Mouse (Mus musculus): ENCODE results near the gene Actr8.

The Actr8 gene

GRCm38 (mm10) chr14:29978254-29979204 is at the start of gene Actr8:
Gene Actr8, plus strand, starts transcription at chr14:29978337.
- DNase-seq (ENCODE audit: low spot score in 2 of 2) = peak; percentile 93

GRCm38 (mm10) chr14:29928966-29929365 is 49.2 kb upstream of the Actr8 start:
- no peak for DNase-seq (ENCODE audit: low spot score in 2 of 2)

GRCm38 (mm10) chr14:29935516-29935915 is 42.6 kb upstream of the Actr8 start:
- no peak for DNase-seq (ENCODE audit: low spot score in 2 of 2)

DNA sequence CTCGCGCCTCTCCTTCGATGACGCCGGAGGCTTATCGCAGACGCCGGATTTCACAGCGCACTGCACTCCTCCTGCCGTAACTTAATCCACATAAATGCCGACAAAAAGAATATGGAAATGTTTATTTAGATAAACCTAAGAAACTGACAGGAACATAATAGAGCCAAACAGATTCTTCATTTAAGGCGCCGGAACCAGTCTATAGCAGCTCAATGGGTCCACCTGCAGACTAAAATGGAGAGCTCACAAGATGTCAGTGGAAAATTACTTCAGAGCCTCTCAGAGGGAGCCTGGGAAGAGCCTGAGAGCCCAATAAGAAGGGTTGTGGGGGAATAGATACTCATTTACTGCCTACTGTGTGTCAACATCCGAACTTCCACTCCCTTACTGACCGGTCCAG is 40.7 kb upstream of the Actr8 start:
- DNase-seq (ENCODE audit: low spot score in 2 of 2) = no peak

DNA sequence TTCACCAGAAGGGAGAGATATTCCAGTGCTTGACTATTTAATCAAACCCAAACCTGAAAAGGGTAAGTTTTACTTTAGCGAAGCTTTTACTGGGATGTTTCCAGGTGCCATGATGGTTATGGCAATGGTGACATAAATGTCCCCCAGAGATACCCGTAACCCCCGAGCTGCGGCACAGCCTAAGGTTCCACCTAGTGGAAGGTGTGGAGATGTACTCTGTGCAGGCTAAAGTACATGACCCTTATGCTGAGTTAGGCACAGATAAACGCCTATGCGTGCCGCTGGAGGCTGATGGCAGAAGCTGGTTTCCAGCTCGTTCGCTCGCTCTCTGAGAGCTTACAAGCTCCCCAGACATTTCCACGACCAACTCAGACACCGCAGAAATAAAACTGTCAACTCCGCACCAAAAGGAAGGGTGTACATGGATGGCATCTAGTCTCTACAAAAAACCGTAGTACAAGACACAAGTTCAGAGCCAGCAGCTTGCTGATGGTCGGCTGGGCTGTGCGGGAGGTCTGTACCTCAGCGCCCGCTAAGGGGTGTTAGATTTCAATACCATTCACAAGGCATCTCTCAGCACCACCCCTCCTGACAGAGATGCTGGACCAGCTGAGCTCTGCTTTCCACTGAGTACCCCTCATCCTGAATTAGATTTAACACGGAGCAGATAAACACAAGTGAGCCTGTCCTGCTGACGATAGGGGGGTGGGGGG is 38.4 kb upstream of the Actr8 start:
- DNase-seq (ENCODE audit: low spot score in 2 of 2) = no peak

GRCm38 (mm10) chr14:29940313-29940812 is 37.8 kb upstream of the Actr8 start:
- no peak for DNase-seq (ENCODE audit: low spot score in 2 of 2)

DNA sequence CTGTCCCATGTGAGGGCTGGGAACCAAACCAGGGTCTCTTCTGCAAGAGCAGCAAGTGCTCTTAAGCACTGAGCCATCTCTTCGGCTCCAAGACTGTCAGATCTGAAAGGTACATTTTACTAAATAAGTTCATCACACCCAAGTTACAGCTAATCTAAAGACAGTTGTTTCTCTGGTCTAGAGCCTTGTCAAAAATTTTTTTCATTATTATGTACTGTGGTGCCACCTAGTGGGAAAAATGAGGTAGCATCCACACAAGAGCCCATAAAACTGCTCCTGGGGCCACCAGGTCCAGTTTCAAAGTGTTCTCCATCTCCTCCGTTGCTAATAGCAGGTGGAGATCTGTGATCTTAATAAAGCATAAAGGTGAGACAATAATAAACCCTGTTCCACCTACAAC is 37.3 kb upstream of the Actr8 start:
- DNase-seq (ENCODE audit: low spot score in 2 of 2) = no peak

DNA sequence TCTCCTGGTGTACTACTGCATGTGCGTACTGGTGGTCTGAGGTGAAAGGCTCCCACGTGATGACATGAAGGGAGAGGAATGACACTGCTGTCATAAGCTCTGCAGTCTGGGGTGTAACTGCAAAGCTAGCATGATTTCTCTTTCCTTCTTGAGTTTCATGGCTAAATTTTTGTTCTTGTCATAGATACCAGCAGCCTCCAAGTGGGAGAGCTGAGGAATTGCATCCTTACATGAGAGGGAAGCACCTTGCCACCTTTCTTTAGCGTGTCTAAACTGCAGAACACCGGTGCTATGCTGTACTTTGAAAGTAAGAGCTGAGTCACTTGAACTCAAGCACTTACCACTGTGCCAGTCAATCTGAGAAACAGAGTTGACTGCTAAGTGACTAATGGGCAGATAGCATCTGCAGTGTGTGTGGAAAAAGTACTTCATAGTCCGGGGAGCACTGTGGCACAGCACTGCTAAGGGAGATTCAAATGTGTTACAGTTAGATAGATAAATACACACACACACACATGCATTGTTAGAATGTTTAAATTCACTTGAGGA is 31.3 kb upstream of the Actr8 start:
- DNase-seq (ENCODE audit: low spot score in 2 of 2) = no peak

GRCm38 (mm10) chr14:29950805-29951204 is 27.3 kb upstream of the Actr8 start:
- no peak for DNase-seq (ENCODE audit: low spot score in 2 of 2)

- DNase-seq (ENCODE audit: low spot score in 2 of 2) = no peak
Observed at GRCm38 (mm10) chr14:29957393-29957792, 20.7 kb upstream of the Actr8 start.

DNA sequence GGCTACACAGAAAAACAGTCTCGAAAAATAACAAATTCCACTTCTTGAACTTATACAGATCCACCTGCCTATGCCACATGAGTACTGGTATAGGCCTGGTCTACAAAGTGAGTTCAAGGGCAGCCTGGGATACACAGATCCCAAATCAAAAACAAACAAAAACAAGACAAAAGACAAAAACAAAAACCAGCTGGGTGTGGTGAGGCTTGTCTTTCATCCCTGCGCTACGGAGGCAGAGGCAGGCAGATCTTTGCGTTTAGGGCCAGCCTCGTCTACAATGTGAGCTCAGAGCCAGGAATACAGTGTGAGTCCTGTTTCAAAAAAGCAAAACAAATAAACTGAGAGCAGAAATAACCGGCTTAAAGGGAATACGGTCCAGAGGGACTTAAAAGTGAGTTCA is 10.5 kb upstream of the Actr8 start:
- DNase-seq (ENCODE audit: low spot score in 2 of 2) = no peak

DNA sequence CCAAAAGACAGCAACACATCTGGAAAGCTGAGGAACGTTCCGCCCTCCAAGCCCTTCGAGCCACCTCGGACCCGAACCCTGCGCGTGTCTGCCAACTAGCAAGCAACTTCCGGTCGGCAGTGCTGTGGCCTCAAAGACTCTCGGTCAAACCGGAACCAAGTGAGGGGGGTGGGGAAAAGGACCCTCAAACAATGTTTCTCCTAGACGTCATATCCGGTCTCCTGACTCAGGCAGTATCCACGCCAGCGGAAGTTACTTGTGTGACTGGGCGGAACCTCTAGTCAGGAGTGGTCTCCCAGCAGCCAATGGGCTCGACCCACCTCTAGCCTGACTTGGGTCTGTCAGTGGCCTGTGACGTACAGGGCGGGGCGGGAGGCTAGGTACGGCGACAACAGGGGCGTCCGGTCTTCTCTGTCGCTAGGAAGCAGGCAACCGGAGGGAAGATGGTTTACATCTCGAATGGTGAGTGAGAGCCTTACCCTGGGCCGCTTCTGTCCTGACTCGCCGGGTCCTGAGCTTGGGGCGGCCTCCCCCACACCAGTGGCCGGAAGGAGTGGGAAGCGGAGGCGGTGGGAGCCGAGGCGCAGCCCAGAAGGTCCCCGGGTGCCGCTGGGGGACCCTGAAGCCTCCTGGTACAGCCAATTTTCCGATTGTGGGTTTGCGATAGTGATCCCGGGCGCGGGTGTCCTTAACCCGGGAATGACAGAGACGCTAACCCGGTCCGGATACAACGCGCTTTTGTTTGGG is 9.9 kb upstream of the Actr8 start, which contains the start of gene Selenok:
Selenok (plus strand) TSS at position 234 of the 747 bp plus-strand sequence.
- DNase-seq (ENCODE audit: low spot score in 2 of 2) = peak; percentile 91 to 92

DNA sequence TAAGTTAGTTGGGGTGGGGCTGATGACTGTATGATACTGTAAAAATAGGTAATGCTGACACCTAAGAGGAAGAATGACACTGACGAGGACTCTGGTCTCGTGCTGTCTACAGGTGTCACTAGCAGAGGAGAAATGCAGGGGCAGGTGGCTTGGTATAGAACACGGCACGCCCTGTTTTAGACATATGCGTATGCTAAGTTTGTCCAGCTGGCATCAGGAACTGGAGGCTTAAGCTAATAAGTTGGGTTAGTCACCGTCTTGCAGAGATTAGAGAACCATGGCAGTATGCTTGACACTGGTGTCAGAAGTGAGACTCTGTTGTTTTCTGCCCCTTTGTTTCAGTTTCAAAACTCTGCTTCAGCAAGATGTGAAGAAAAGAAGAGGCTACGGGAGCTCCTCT is 6.7 kb upstream of the Actr8 start:
- no peak for DNase-seq (ENCODE audit: low spot score in 2 of 2)

DNA sequence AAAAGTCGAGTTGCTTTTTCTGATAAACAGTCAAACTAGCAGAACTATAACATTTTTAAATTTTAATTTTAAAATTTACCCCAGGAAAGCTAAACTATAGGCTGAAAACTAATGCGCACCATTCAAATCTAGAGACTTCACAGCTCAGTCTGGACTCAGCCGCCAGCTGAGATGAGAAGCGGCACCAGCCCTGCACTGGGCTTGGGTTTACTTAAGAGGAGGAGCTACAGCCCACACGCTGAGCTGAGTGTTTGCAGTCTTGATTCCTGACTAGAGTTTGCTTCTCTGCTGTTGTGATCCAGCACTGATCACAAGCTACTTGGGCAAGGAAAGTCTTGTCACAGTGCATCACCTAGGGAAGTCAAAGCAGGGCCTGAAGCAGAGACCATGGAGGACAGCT is 6.1 kb upstream of the Actr8 start:
- no peak for DNase-seq (ENCODE audit: low spot score in 2 of 2)

DNA sequence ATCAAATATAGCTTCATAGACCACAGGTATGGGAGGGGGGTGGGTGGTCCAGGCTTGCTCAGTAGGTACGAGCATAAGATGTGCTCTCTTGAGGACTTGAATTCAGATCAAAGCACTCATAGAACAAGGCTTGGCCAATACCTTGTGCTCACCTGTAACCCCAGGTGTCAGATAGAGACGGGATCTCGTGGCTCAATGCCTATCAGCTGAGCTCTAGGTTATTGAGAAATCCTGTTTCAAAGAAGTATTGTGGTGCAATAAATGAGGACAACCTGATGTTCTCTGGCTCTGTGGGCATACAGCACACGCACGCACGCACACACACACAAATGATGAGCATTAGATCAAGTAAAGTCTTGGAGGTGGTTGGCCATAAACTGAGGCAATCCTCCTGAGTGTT is 1.2 kb upstream of the Actr8 start:
- DNase-seq (ENCODE audit: low spot score in 2 of 2) = no peak

- DNase-seq (ENCODE audit: low spot score in 2 of 2) = no peak
Observed at GRCm38 (mm10) chr14:29980447-29981205, 2.5 kb downstream of the Actr8 start.

DNA sequence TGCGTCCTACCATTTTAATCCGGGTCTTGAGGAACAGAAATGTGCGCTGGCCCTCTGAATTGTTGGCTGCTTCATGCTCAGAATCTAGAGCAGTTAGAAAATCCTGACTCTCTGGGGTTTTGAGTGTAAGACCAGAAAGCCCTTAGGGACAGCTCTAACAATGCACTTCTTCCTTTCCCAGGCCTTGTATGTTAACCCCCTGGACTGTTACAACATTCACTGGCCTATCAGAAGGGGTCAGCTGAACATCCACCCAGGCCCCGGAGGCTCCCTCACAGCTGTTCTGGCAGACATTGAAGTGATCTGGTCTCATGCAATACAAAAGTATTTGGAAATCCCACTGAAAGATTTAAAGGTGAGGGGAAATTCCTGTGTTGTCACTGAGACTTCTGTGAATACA is 8.0 kb downstream of the Actr8 start:
- DNase-seq (ENCODE audit: low spot score in 2 of 2) = no peak

- no peak for DNase-seq (ENCODE audit: low spot score in 2 of 2)
Observed at GRCm38 (mm10) chr14:29987276-29987675, 9.1 kb downstream of the Actr8 start.

DNA sequence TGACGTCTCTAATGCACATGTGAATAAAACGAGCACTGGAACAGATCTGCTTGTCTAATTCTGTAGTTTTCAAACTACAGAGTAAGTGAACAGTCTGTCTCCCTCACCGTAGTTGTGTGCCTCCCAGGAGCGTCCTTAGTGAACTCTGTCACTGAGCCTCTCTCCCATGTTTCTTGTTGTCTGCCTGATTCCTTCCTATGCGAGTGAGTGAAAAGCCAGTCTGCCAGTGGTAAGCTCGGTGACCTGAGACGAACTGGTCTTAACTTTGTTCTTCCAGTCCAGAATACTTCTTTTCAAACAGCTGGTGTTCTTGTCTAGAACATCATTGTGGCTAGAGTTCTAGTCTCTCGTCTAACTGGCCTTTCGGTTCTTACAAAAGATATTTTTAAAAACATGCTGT is 9.6 kb downstream of the Actr8 start:
- no peak for DNase-seq (ENCODE audit: low spot score in 2 of 2)

GRCm38 (mm10) chr14:29988337-29988736 is 10.2 kb downstream of the Actr8 start:
- DNase-seq (ENCODE audit: low spot score in 2 of 2) = no peak

DNA sequence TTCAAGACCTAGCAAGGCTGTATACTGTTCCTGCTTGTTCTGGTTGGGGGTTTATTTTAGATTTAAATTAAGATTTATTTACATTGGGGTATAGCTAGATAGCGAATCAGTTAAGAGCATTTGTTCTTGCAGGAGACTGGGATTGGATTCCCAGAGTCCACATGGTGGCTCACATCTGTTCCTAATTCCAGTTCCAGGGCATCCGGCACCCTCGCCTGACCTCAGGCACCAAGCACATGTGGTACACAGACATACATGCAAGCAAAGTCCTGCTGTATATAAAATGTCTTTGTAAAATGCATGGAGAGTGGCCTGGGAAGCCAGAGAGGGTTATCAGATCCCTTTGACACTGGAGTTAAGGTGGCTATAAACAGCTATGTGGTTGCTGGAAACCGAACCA is 16.8 kb downstream of the Actr8 start:
- DNase-seq (ENCODE audit: low spot score in 2 of 2) = no peak
